ENCODE assay signal across 8 mouse cellular contexts in the genomic region with DNA sequence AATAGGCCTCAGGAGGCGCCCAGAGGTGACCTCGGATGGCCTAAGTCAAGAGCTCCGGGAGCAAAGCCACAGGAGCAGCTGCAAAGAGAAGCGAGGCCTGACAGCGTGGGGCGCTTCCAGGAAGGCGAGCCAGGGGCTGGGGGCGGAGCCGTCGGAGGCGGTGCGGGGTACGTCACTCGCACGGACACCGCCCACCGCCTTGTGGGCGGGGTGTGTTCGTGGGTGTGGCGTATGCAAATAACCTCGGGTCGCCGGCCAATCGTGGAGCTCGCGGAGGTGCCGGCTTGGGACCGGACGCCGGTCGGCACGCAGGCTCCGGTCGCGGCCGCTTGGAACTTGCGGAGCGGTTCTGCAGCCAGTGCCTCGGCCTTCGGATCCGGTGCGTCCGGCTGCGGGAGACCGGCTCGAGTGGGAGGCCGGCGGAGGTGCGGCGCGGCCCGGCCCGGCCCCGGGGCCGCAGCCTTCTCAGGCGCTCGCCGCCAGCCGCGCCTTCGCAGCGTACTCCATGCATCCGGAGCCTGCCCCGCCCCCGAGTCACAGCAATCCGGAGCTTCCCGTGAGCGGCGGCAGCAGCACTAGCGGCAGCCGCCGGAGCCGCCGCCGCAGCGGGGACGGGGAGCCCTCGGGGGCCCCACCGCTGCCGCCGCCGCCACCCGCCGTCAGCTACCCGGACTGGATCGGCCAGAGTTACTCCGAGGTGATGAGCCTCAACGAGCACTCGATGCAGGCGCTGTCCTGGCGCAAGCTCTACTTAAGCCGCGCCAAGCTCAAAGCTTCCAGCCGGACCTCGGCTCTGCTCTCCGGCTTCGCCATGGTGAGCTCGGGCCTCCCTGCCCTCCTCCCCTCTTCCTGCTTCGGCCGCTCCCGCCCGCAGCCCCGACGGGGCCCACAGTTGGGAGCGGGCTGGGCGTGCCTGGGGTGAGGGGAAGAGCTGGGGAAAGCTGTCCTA. TPM values are rescaled to one million over a fixed set of nuclear protein-coding genes. Genes with fewer than 3 reads are reported as not detected.
DNase-seq lines count a peak whose midpoint lies in the region; ATAC-seq and TF ChIP-seq lines count a peak whose summit lies in the region.

Gene Orai1 (plus strand): TSS at position 322 of the 949 bp plus-strand sequence.

- H3K9me3 ChIP-seq in embryonic facial prominence, embryonic 14.5 days (ENCODE audit: control insufficient read depth, low read length) = no peaks in the 10 kb centered on the region
- no peaks in the 10 kb centered on the region for H3K9me3 ChIP-seq in limb, embryonic 13.5 days
- H3K9me3 ChIP-seq in midbrain, embryonic 16.5 days (replicated peaks; ENCODE audit: control insufficient read depth, low read length, poor library complexity, severe bottlenecking) = no peaks in the 10 kb centered on the region

- peak; percentile 35 for TF ChIP-seq CTCF in heart, adult 2 months (IDR thresholded peaks at IDR 0.05)

- peak; percentile 46; the same call in 1 of the 2 replicates for TF ChIP-seq EP300 in heart, adult 2 months (IDR thresholded peaks at IDR 0.05; ENCODE audit: insufficient read depth, low read depth, low read length)

- H3K4me3 ChIP-seq in embryonic facial prominence, embryonic 14.5 days (ENCODE audit: low read depth, low read length) = peak within 1 kb of the TSS; percentile 76
- peak within 1 kb of the TSS; percentile 77 for H3K4me3 ChIP-seq in heart, adult 2 months
- peak within 1 kb of the TSS; percentile 69 for H3K4me3 ChIP-seq in limb, embryonic 13.5 days
- peak within 1 kb of the TSS; percentile 79 for H3K4me3 ChIP-seq in midbrain, embryonic 16.5 days (ENCODE audit: low read depth, low read length)

- DNase-seq in 3T3-L1 (ENCODE audit: low read depth, low spot score) = peak; percentile 95
- DNase-seq in adrenal gland, postnatal 4 days (ENCODE audit: low spot score in 2 of 2) = peak; percentile 92 to 96
- peak; percentile 98 for DNase-seq in embryonic facial prominence, embryonic 14.5 days (ENCODE audit: low spot score)
- DNase-seq in heart, adult 2 months = peak; percentile 99
- peak; percentile 98 to 99 for DNase-seq in kidney, adult 8-10 months
- peak; percentile 95 to 99 for DNase-seq in spleen, postnatal 10 days (ENCODE audit: low spot score in 2 of 2)

- no peaks in the 10 kb centered on the region for H3K27me3 ChIP-seq in embryonic facial prominence, embryonic 14.5 days (replicated peaks; ENCODE audit: control insufficient read depth, insufficient read depth, low read length)
- H3K27me3 ChIP-seq in heart, adult 2 months (ENCODE audit: control insufficient read depth, insufficient read depth, low read length) = no peaks in the 10 kb centered on the region
- H3K27me3 ChIP-seq in limb, embryonic 13.5 days = no peaks in the 10 kb centered on the region
- H3K27me3 ChIP-seq in midbrain, embryonic 16.5 days (ENCODE audit: control insufficient read depth, insufficient read depth, low read depth, low read length) = no peaks in the 10 kb centered on the region

- no peaks in the 10 kb centered on the region for H3K36me3 ChIP-seq in embryonic facial prominence, embryonic 14.5 days (ENCODE audit: control insufficient read depth, insufficient read depth, low read length)
- H3K36me3 ChIP-seq in heart, adult 2 months (ENCODE audit: control insufficient read depth, insufficient read depth, low read length) = peaks cover 6% of the 10 kb centered on the region; the same call in 1 of the 2 replicates
- H3K36me3 ChIP-seq in limb, embryonic 13.5 days = peaks cover 6% of the 10 kb centered on the region; the same call in 1 of the 2 replicates
- H3K36me3 ChIP-seq in midbrain, embryonic 16.5 days (ENCODE audit: control insufficient read depth, insufficient read depth, low read length) = no peaks in the 10 kb centered on the region

- peak within 1 kb of the TSS; percentile 91 for H3K27ac ChIP-seq in embryonic facial prominence, embryonic 14.5 days (replicated peaks; ENCODE audit: low read depth, low read length)
- peak within 1 kb of the TSS; percentile 97 for H3K27ac ChIP-seq in heart, adult 2 months
- peak within 1 kb of the TSS; percentile 94 for H3K27ac ChIP-seq in limb, embryonic 13.5 days
- H3K27ac ChIP-seq in midbrain, embryonic 16.5 days (ENCODE audit: low read length) = peak within 1 kb of the TSS; percentile 91

- TF ChIP-seq POLR2A in heart, adult 2 months (IDR thresholded peaks at IDR 0.05; ENCODE audit: insufficient read depth, low read depth, low read length) = peak; percentile 84

- H3K4me2 ChIP-seq in embryonic facial prominence, embryonic 14.5 days (ENCODE audit: low read depth, low read length) = peak within 1 kb of the TSS; percentile 75
- peak within 1 kb of the TSS; percentile 87 for H3K4me2 ChIP-seq in limb, embryonic 13.5 days (replicated peaks)
- H3K4me2 ChIP-seq in midbrain, embryonic 16.5 days (ENCODE audit: low read length) = peak within 1 kb of the TSS; percentile 83

- peak within 1 kb of the TSS; percentile 84 for H3K9ac ChIP-seq in embryonic facial prominence, embryonic 14.5 days (ENCODE audit: low read depth, low read length)
- peak within 1 kb of the TSS; percentile 88 for H3K9ac ChIP-seq in heart, adult 2 months (ENCODE audit: low read depth, low read length)
- H3K9ac ChIP-seq in limb, embryonic 13.5 days = peak within 1 kb of the TSS; percentile 85
- H3K9ac ChIP-seq in midbrain, embryonic 16.5 days (ENCODE audit: low read depth, low read length) = peak within 1 kb of the TSS; percentile 83

- peaks cover 30% of the 10 kb centered on the region for H3K4me1 ChIP-seq in embryonic facial prominence, embryonic 14.5 days (ENCODE audit: control insufficient read depth, insufficient read depth, low read length)
- H3K4me1 ChIP-seq in heart, adult 2 months (ENCODE audit: control insufficient read depth, insufficient read depth, low read length) = peaks cover 27% of the 10 kb centered on the region
- peaks cover 44% of the 10 kb centered on the region for H3K4me1 ChIP-seq in limb, embryonic 13.5 days
- H3K4me1 ChIP-seq in midbrain, embryonic 16.5 days (ENCODE audit: control insufficient read depth, insufficient read depth, low read length) = peaks cover 24% of the 10 kb centered on the region

- no peaks in the 10 kb centered on the region for H3K79me2 ChIP-seq in heart, adult 2 months (replicated peaks; ENCODE audit: control insufficient read depth, insufficient read depth, low read length)

- 0% methylated on average over 45 of the region's 106 CpGs for WGBS in embryonic facial prominence, embryonic 14.5 days
- under 1% methylated on average over 106 of the region's 106 CpGs for WGBS in heart, adult 2 months
- WGBS in limb, embryonic 13.5 days = under 1% methylated on average over 104 of the region's 106 CpGs
- under 1% methylated on average over 103 of the region's 106 CpGs for WGBS in midbrain, embryonic 16.5 days

- intact Hi-C loops in heart, adult 2 months (cut with DNase I) = loop anchor here (1.0 to 2.0 kb wide), 2 partner anchors 26 kb away; partner anchors contain the start of gene Kdm2b

- peak; percentile 95 for ATAC-seq in embryonic facial prominence, embryonic 14.5 days (ENCODE audit: low read depth)
- ATAC-seq in limb, embryonic 13.5 days (ENCODE audit: low FRiP score, low read depth) = peak; percentile 94
- peak; percentile 94 for ATAC-seq in midbrain, embryonic 16.5 days

RNA-seq across cellular contexts. Expression of gene Orai1, which starts in this region (rescaled TPM):
- 10 to 100 TPM; 12.6 to 14.1 TPM for total RNA-seq in adrenal gland, postnatal 4 days (2021)
- 19.5 and 20.8 TPM in 2 replicates for polyA plus RNA-seq in embryonic facial prominence, embryonic 14.5 days (2014; fragmentation: Nextera tagmentation; extraction: Ambion mirVana)
- total RNA-seq in heart, adult 2 months (2021) = 10 to 100 TPM; 11.7 to 15.8 TPM
- 39.0 and 42.8 TPM in 2 replicates for polyA plus RNA-seq in heart, adult 2 months (2012; rRNA removed)
- 15.3 and 15.5 TPM in 2 replicates for polyA plus RNA-seq in limb, embryonic 13.5 days (2015; fragmentation: Nextera tagmentation; extraction: Ambion mirVana)
- polyA plus RNA-seq in midbrain, embryonic 16.5 days (2015; fragmentation: Nextera tagmentation; extraction: Ambion mirVana) = 9.3 and 10.7 TPM in 2 replicates

Comparison
In these comparisons a context has a peak if more than half of its experiments do, and no peak if none do; other contexts are left out.
1. Peak in every context shown above with its lines: DNase-seq, ATAC-seq, H3K4me3 ChIP-seq and H3K27ac ChIP-seq.